8 mouse cellular contexts compared by ENCODE assay signal in genomic region chr8:70223341-70223740, GRCm38 (mm10). TPM values are rescaled to one million over a fixed set of nuclear protein-coding genes. Genes with fewer than 3 reads are reported as not detected.
DNase-seq lines count a peak whose midpoint lies in the region; ATAC-seq lines count a peak whose summit lies in the region.

No protein-coding gene starts in this region.

- H3K4me1 ChIP-seq in kidney, embryonic 16.5 days (ENCODE audit: insufficient read depth, low read length): no peaks in the 10 kb centered on the region
- H3K4me1 ChIP-seq in liver, embryonic 16.5 days (ENCODE audit: control insufficient read depth, low read depth, low read length): peaks cover 21% of the 10 kb centered on the region
- H3K4me1 ChIP-seq in intestine, embryonic 16.5 days (ENCODE audit: control insufficient read depth, insufficient read depth, low read length): no peaks in the 10 kb centered on the region

- no peak overlapping the region for H3K27ac ChIP-seq in kidney, embryonic 16.5 days (ENCODE audit: low read length)
- H3K27ac ChIP-seq in liver, embryonic 16.5 days (ENCODE audit: low read length): no peak overlapping the region
- no peak overlapping the region for H3K27ac ChIP-seq in intestine, embryonic 16.5 days (ENCODE audit: low read length)

- WGBS in kidney, embryonic 16.5 days: 41% methylated on average over 6 of the region's 6 CpGs
- WGBS in liver, embryonic 16.5 days (ENCODE audit: insufficient replicate concordance): 58% methylated on average over 6 of the region's 6 CpGs
- WGBS in intestine, embryonic 16.5 days: 48% methylated on average over 6 of the region's 6 CpGs

- H3K4me3 ChIP-seq in kidney, embryonic 16.5 days (ENCODE audit: low read length): no peak overlapping the region
- H3K4me3 ChIP-seq in liver, embryonic 16.5 days (ENCODE audit: low read depth, low read length): no peak overlapping the region
- H3K4me3 ChIP-seq in intestine, embryonic 16.5 days (ENCODE audit: low read length): no peak overlapping the region

- no peak overlapping the region for H3K4me2 ChIP-seq in kidney, embryonic 16.5 days (replicated peaks; ENCODE audit: low read depth, low read length)
- H3K4me2 ChIP-seq in liver, embryonic 16.5 days (ENCODE audit: low read depth, low read length): no peak overlapping the region
- H3K4me2 ChIP-seq in intestine, embryonic 16.5 days (ENCODE audit: low read depth, low read length): no peak overlapping the region

- H3K27me3 ChIP-seq in kidney, embryonic 16.5 days (ENCODE audit: insufficient read depth, low read length): no peaks in the 10 kb centered on the region
- no peaks in the 10 kb centered on the region for H3K27me3 ChIP-seq in liver, embryonic 16.5 days (ENCODE audit: control insufficient read depth, insufficient read depth, low read depth, low read length)
- H3K27me3 ChIP-seq in intestine, embryonic 16.5 days (replicated peaks; ENCODE audit: control insufficient read depth, insufficient read depth, low read length): no peaks in the 10 kb centered on the region

- H3K9ac ChIP-seq in kidney, embryonic 16.5 days (replicated peaks; ENCODE audit: low read length): no peak overlapping the region
- H3K9ac ChIP-seq in liver, embryonic 16.5 days (ENCODE audit: low read depth, low read length): no peak overlapping the region
- H3K9ac ChIP-seq in intestine, embryonic 16.5 days (ENCODE audit: low read depth, low read length): no peak overlapping the region

- peak; percentile 81 for DNase-seq in kidney, adult 18-20 months
- peak; percentile 32 for DNase-seq in A20 (ENCODE audit: low read depth, low spot score)
- peak; percentile 43 for DNase-seq in Muller cell, postnatal 12 days (ENCODE audit: inconsistent ontology term)
- peak; percentile 70 for DNase-seq in gastrocnemius, adult 18-20 months (ENCODE audit: low spot score)
- no peak for DNase-seq in urinary bladder, postnatal 25 days (ENCODE audit: low spot score)

- ATAC-seq in kidney, embryonic 16.5 days (ENCODE audit: low FRiP score, low TSS enrichment): no peak
- ATAC-seq in liver, embryonic 16.5 days (ENCODE audit: low read depth): 0 out of 2 replicates have a peak, but pooled peaks have one; percentile 25
- no peak for ATAC-seq in intestine, embryonic 16.5 days

- no peaks in the 10 kb centered on the region for H3K9me3 ChIP-seq in kidney, embryonic 16.5 days (ENCODE audit: low read length)
- H3K9me3 ChIP-seq in liver, embryonic 16.5 days (replicated peaks; ENCODE audit: control insufficient read depth, low read length): no peaks in the 10 kb centered on the region
- H3K9me3 ChIP-seq in intestine, embryonic 16.5 days (ENCODE audit: control insufficient read depth, low read length): no peaks in the 10 kb centered on the region

- H3K36me3 ChIP-seq in kidney, embryonic 16.5 days (ENCODE audit: insufficient read depth, low read length): peaks cover 9% of the 10 kb centered on the region; the same call in 1 of the 2 replicates
- peaks cover 14% of the 10 kb centered on the region for H3K36me3 ChIP-seq in liver, embryonic 16.5 days (ENCODE audit: control insufficient read depth, insufficient read depth)
- H3K36me3 ChIP-seq in intestine, embryonic 16.5 days (ENCODE audit: control insufficient read depth, insufficient read depth, low read length): peaks cover 8% of the 10 kb centered on the region; the same call in 1 of the 2 replicates

RNA-seq across cellular contexts. Expression of gene Sugp2, which starts 10.7 kb away (rescaled TPM):
- polyA plus RNA-seq in kidney, embryonic 16.5 days (2015; fragmentation: Nextera tagmentation; extraction: Ambion mirVana): 28.0 and 34.8 TPM in 2 replicates
- total RNA-seq in gastrocnemius, adult 18-20 months (2021): 10 to 100 TPM; 37.4 to 49.4 TPM
- polyA plus RNA-seq in liver, embryonic 16.5 days (2015; fragmentation: Nextera tagmentation; extraction: Ambion mirVana): 10.8 and 11.9 TPM in 2 replicates
- polyA plus RNA-seq in intestine, embryonic 16.5 days (2015; fragmentation: Nextera tagmentation; extraction: Ambion mirVana): 17.3 and 18.1 TPM in 2 replicates

RNA-seq across cellular contexts. Expression of gene Armc6, which starts 10.9 kb away (rescaled TPM):
- polyA plus RNA-seq in kidney, embryonic 16.5 days (2015; fragmentation: Nextera tagmentation; extraction: Ambion mirVana): 23.8 and 31.5 TPM in 2 replicates
- 1 to 10 TPM; 6.9 to 7.9 TPM for total RNA-seq in gastrocnemius, adult 18-20 months (2021)
- polyA plus RNA-seq in liver, embryonic 16.5 days (2015; fragmentation: Nextera tagmentation; extraction: Ambion mirVana): 12.1 and 12.7 TPM in 2 replicates
- 25.1 and 29.0 TPM in 2 replicates for polyA plus RNA-seq in intestine, embryonic 16.5 days (2015; fragmentation: Nextera tagmentation; extraction: Ambion mirVana)

RNA-seq across cellular contexts. Expression of gene Slc25a42, which starts 11.2 kb away (rescaled TPM):
- polyA plus RNA-seq in kidney, embryonic 16.5 days (2015; fragmentation: Nextera tagmentation; extraction: Ambion mirVana): 5.0 and 6.4 TPM in 2 replicates
- total RNA-seq in gastrocnemius, adult 18-20 months (2021): 10 to 100 TPM; 26.7 to 31.1 TPM
- 8.4 and 12.0 TPM in 2 replicates for polyA plus RNA-seq in liver, embryonic 16.5 days (2015; fragmentation: Nextera tagmentation; extraction: Ambion mirVana)
- 7.6 and 10.5 TPM in 2 replicates for polyA plus RNA-seq in intestine, embryonic 16.5 days (2015; fragmentation: Nextera tagmentation; extraction: Ambion mirVana)

RNA-seq across cellular contexts. Expression of gene Tmem161a, which starts 51.2 kb away (rescaled TPM):
- polyA plus RNA-seq in kidney, embryonic 16.5 days (2015; fragmentation: Nextera tagmentation; extraction: Ambion mirVana): 81.7 and 87.8 TPM in 2 replicates
- total RNA-seq in gastrocnemius, adult 18-20 months (2021): 10 to 100 TPM; 75.2 to 88.4 TPM
- polyA plus RNA-seq in liver, embryonic 16.5 days (2015; fragmentation: Nextera tagmentation; extraction: Ambion mirVana): 26.8 and 28.4 TPM in 2 replicates
- 66.9 and 67.7 TPM in 2 replicates for polyA plus RNA-seq in intestine, embryonic 16.5 days (2015; fragmentation: Nextera tagmentation; extraction: Ambion mirVana)

RNA-seq across cellular contexts. Expression of gene Homer3, which starts 59.3 kb away (rescaled TPM):
- 74.2 and 81.3 TPM in 2 replicates for polyA plus RNA-seq in kidney, embryonic 16.5 days (2015; fragmentation: Nextera tagmentation; extraction: Ambion mirVana)
- 1 to 10 TPM; 2.9 to 3.8 TPM for total RNA-seq in gastrocnemius, adult 18-20 months (2021)
- 3.7 and 4.7 TPM in 2 replicates for polyA plus RNA-seq in liver, embryonic 16.5 days (2015; fragmentation: Nextera tagmentation; extraction: Ambion mirVana)
- 25.5 and 26.0 TPM in 2 replicates for polyA plus RNA-seq in intestine, embryonic 16.5 days (2015; fragmentation: Nextera tagmentation; extraction: Ambion mirVana)
